Mouse (Mus musculus) adrenal gland, postnatal 25 days (tissue): Measurements from ENCODE around the gene Pim2. TPM values are rescaled to one million over a fixed set of nuclear protein-coding genes. Genes with fewer than 3 reads are reported as not detected.
A peak's percentile ranks its signal among the peaks of the same experiment; 100 is the strongest.

Experiments used
- DNase-seq: peaks from one replicate; pipeline ENCODE4 v3.0.0; 2021; ENCODE audit warnings: mixed read lengths
- long read RNA-seq: library from polyadenylated mRNA; stranded (forward); transcript quantifications from one replicate; pipeline ENCODE4 v2.0.0, GENCODE M21; 2021
- total RNA-seq: library from RNA; stranded (reverse); gene quantifications from 2 replicates; pipeline ENCODE4 v1.2.3, GENCODE M21; 2021

Pim2 gene
- 11.1 and 12.3 TPM in 2 replicates for total RNA-seq
- long read RNA-seq, partial matches to known transcripts: 2 of 3 reads
- long read RNA-seq, other reads (novel, unspliced or antisense): 1 of 3 reads

DNA sequence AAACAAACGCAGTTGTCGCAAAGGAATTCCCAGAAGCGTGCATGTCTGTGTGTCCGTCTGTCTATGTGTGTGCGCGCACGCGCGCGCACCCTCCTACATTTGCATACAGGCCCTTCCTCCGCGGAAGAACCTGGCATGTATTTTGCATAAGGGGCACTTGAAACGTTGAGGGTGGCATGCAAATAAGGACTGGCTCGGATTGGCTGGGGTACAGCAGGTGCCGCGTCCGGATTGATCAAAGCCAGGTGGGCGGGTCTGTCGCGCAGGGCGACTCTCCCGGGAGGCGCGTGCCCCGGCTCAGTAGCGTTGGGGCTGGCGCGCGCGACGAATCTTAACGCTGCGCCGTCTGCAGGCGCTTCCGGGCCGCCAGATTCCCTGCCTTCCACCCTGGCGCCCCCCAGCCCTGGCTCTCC, at the start of gene Pim2:
Gene Pim2 (plus strand): TSS at position 256 of the 413 bp plus-strand sequence.
- peak; percentile 81 for DNase-seq

GRCm38 (mm10) chrX:7837146-7837545, 40.9 kb upstream of the Pim2 start:
- no peak for DNase-seq

DNA sequence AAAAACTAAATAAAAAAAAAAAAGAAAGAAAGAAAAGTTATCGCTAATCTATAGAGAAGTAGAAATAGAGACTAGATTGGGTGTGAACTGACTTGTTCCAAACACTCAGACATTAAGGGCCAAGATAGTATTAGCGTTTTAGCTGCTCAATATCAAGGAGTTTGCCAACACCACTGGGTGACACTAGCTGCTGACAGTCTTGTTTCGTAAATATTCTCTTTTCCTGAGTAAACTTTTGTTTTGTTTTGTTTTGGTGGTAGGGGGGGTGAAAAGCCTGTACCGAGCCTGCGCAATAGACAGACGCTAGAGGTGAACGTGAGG, 37.3 kb upstream of the Pim2 start:
- no peak for DNase-seq

- peak; percentile 91 for DNase-seq
These were observed 36.6 kb upstream of the Pim2 start, which contains the start of gene Otud5 for GRCm38 (mm10) chrX:7841163-7842162. TSS of gene Otud5 (plus strand) at chrX:7841364.

GRCm38 (mm10) chrX:7842318-7842717, 35.7 kb upstream of the Pim2 start:
- peak; percentile 4 for DNase-seq

- no peak for DNase-seq
These were observed 30.2 kb upstream of the Pim2 start for GRCm38 (mm10) chrX:7847845-7848244.

DNA sequence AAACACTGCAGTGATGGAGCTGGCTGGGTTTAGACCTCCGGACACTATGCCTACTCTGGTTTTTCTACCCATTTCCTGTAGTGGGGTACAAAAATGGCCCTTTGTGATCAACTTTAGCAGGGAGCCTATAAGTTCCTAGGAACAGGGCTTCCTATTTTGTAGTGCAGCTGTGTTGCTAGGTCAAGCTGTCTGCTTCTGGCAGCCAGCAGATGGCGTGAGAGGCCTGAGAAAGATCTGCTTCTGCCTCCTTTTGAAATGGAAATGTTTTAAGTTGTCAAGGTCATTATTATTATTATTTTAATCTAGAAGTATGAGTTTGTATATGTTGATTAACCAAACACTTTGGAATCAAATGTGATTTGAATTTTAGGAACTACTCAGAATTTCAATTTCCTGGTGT, 23.5 kb upstream of the Pim2 start:
- peak; percentile 29 for DNase-seq

- DNase-seq: no peak
These were observed 18.8 kb upstream of the Pim2 start for GRCm38 (mm10) chrX:7859191-7859753.

DNA sequence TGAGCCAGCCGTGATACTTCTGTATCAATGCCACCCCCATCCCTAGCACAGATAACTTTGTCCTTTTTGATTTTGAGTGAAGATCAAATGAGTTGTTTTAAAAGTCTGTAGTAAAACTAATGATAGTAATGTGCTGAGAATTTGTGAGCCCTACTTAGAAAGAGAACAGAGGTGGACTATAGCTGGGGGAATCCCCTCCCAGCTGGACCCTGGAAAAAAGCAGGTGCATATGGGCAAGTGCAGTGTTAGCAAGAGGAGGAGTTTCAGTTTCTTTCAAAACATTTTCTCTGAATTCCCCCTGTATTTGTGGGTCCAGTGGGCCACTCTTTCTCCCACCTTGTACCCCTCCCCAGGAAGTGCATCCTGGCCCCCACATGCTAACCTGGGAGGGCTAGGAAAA, 14.9 kb upstream of the Pim2 start:
- no peak for DNase-seq

DNA sequence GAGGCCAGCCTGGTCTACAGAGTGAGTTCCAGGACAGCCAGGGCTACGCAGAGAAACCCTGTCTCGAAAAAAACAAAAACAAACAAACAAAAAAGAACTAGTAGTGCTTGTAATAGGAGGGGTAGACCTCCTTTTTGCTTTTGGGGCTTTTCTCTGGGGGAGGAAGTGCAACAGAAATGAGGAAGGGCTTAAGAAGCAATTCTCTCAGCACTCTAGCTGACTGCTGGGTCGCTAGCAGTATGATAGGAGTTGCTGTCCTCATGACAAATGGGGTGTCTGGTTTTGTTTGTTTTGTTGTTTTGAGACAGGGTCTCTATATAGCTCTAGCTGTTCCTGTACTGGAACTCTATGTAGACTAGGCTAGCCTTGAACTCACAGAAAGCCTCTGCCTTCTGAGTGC, 13.5 kb upstream of the Pim2 start:
- no peak for DNase-seq

GRCm38 (mm10) chrX:7865343-7865742, 12.7 kb upstream of the Pim2 start:
- DNase-seq: no peak

DNA sequence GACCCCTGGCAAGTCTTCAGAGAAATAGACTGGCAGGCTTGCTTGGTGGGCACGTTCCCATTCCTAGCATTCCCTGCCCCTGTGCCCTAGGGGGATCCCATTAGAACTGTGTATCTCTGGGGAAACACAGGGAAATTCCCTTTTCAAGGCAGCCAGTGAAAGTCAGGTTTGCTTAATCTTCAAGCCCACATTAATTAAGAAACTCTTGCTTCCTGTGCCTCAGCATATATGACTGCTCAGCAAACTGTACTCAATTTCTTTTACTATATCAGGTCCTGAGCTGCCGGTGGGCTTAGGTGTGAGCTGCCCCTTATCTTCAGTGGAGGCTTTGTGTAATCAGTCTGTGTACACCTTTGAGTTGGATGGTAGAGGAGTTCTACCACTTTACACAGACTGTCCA, 12.3 kb upstream of the Pim2 start:
- no peak for DNase-seq

- no peak for DNase-seq
These were observed 10.9 kb upstream of the Pim2 start for GRCm38 (mm10) chrX:7867141-7867540.

- no peak for DNase-seq
These were observed 9.6 kb upstream of the Pim2 start for GRCm38 (mm10) chrX:7868506-7868905.

- no peak for DNase-seq
These were observed 8.2 kb upstream of the Pim2 start for GRCm38 (mm10) chrX:7869826-7870225.

DNA sequence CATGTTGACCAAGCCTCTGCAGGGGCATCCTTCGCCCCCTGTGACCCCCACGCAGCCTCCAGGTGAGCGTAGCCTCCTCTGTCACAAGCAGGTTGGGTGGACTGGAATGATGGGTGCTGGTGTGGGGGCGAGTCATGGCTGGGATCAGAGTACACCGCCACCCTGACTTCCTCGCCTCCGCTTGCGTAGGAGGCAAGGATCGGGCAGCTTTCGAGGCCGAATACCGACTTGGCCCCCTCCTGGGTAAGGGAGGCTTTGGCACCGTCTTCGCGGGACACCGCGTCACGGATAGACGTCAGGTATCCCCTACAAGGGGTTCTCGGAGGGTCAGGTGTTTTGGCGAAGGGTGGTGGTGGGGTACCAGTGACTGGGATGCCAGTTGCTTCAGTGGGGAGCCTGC, 433 bp downstream of the Pim2 start:
- peak; percentile 16 for DNase-seq

DNA sequence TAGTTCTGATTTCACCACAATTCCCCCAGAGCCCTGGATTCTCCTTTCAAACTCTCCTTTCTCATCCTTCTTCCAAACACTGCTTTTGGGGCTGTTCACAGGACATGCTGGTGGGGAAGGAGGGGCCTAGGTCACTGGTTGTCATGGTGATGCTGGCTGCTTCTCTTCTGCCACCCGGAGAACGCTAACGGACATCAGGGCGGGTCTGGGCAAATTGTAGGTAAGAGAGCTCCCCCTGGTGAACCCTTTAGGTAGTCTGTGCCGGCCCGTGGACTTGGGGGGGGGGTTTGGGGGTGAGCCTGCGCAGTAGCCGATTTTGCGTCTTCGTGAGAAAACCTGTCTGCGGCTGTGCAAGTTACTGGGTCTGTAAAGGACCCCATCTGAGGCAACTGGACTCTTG, 1.8 kb downstream of the Pim2 start:
- peak; percentile 41 for DNase-seq

DNA sequence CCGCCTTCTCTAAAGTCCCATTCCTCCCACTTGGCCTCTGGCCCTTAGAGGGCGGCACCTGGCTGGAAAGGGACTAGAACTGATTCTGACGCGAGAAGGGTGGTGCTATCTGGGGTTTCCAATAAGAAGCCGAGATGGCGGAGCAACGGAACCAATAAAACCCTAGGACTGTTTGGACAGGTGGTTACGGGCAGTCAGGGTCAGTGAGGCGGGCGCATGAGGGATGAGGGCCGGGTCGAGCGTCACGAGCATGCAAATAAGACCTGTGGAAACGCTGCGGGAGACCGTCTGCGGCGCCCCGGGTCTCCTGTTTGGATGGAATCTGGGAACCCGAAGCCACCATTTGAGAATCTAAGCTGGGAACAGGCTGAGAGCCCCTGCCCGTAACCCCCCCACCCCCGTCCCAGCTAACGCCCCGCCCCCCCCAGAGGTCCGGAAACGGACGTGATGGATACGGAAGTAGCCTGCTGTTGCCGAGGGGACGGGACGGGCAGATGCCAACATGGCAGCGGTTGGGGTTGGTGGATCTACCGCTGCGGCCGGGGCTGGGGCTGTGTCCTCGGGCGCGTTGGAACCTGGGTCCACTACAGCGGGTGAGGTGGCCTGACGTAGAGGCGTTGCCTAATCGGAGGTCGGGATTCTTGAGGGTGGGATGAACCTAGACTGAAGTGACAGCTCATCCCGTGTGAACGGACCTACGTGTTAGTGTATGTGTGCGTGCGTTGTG, 5.9 kb downstream of the Pim2 start, which contains the start of gene Slc35a2:
Gene Slc35a2 (plus strand): TSS at position 188 of the 727 bp plus-strand sequence.
- peak; percentile 75 for DNase-seq

GRCm38 (mm10) chrX:7898211-7898610, 20.1 kb downstream of the Pim2 start:
- DNase-seq: no peak

DNA sequence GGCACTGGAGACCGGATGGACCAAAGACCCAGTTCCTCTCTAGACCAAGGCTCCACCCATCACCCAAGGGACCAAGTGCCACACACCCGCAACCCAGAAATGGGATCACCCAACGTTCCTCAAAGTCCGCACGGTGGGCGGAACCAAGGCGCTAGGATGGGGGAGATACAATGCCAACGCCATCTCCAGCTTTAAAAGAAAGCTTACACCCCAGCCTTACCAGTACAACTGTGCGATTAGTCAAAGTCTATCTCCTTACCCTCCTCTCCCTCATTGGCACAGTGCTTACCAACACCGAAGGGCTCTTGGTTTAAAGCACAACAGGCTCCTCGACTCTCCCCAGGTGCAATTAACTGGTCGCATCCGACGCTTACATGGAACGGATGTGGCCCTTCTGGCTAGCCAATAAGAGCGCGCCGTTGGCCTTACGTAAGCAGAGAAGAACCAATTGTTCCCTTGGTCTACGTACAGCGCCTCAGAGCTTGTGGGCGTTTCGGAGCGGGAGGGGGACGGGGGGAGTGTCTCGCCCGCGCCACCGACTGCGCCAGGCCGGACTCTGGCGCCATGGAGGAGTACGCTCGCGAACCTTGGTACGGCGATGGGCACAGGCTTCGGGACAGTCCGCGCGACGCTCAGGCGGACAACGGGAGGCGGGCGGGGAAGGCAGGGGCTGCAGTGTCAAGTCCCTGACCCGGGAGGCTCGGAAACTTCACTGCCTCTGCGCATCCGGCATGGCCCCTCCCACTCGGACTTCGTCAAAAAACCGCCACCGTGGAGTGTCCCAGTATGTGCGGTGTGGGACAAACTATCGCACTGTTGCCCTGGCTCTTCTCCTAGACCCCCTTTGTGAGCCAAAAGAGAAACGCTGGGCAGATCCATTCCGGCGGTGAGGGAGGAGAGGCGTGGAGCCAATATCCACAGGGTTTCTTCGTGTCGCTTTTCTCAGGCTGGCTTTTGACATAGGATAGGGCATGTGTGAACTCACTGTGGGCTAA, 21.1 kb downstream of the Pim2 start, which contains the start of the genes Pqbp1 and Timm17b:
Gene Pqbp1 (minus strand): TSS at position 390 of the 995 bp plus-strand sequence.
Gene Timm17b (plus strand): TSS at position 478 of the 995 bp plus-strand sequence.
- peak; percentile 83 for DNase-seq

GRCm38 (mm10) chrX:7904441-7904840, 26.4 kb downstream of the Pim2 start:
- DNase-seq: no peak
